Mouse (Mus musculus): ENCODE measurements around the gene Kcnd3. TPM values are rescaled to one million over a fixed set of nuclear protein-coding genes. Genes with fewer than 3 reads are reported as not detected.

Gene Kcnd3
- polyA plus RNA-seq, 1 experiment, result 42.2 TPM

- no peak overlapping the region for H3K4me3 ChIP-seq (ENCODE audit: insufficient read depth, low read depth, low read length)
- no peak overlapping the region for H3K27ac ChIP-seq (ENCODE audit: insufficient read depth, low read depth, low read length)
- WGBS, result 86% methylated on average over 4 of the region's 4 CpGs
- TF ChIP-seq CTCF (IDR thresholded peaks at IDR 0.05; ENCODE audit: insufficient read depth, low read depth, low read length), result no peak
- TF ChIP-seq POLR2A (IDR thresholded peaks at IDR 0.05; ENCODE audit: insufficient read depth, low read depth, low read length), result no peak
- peaks cover 5% of the 10 kb centered on the region for H3K4me1 ChIP-seq (ENCODE audit: control insufficient read depth, insufficient read depth, low read length)
These were observed 148.4 kb downstream of the Kcnd3 start for GRCm38 (mm10) chr3:105600483-105600882.

DNA sequence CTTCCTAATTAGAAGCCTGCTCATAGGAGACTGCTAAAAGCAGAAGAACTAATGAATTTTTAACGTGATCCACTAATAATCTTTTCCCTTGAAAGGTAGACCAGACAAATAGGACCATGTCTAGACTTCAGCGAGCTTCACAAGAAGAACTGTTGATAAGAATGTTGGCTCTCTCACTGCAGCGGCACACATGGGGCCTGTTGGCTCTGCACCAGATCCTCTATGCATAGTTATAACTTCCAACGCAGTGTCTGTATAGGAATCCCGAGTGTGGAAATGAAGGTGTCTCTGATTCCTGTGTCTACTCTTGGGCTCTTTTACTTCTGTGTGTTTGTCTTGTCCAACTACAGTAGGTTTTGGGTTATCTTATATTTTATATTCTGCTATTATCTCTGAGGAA is 150.8 kb downstream of the Kcnd3 start:
- WGBS, result 76% methylated on average over 5 of the region's 5 CpGs
- H3K4me3 ChIP-seq (ENCODE audit: insufficient read depth, low read depth, low read length), result no peak overlapping the region
- no peak for TF ChIP-seq POLR2A (IDR thresholded peaks at IDR 0.05; ENCODE audit: insufficient read depth, low read depth, low read length)
- TF ChIP-seq CTCF (IDR thresholded peaks at IDR 0.05; ENCODE audit: insufficient read depth, low read depth, low read length), result no peak
- H3K4me1 ChIP-seq (ENCODE audit: control insufficient read depth, insufficient read depth, low read length), result peaks cover 5% of the 10 kb centered on the region
- H3K27ac ChIP-seq (ENCODE audit: insufficient read depth, low read depth, low read length), result no peak overlapping the region

DNA sequence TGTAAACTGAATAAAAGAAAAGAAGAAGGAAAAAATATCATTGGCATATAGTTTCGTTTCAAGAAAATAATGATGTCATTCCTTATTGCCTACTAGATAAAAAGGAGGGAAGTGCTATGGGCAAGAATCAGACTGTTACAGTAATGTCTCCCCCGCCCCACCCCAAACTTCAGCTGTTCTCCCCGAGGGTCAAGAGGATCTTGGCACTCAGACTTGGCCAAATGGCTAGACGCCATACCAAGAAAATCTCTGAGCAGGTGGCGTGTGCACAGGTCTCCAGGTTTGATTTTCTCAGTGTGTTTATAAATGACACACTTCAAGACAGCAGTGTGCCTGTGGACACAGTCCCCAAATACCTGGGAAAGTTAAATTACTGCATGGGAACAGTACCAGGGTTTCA is 153.6 kb downstream of the Kcnd3 start:
- WGBS, result 81% methylated on average over 5 of the region's 5 CpGs
- TF ChIP-seq CTCF (IDR thresholded peaks at IDR 0.05; ENCODE audit: insufficient read depth, low read depth, low read length) (no peak), POLR2A (IDR thresholded peaks at IDR 0.05; ENCODE audit: insufficient read depth, low read depth, low read length) (no peak)
- Histone ChIP-seq H3K4me3 (ENCODE audit: insufficient read depth, low read depth, low read length) (no peak overlapping the region), H3K27ac (ENCODE audit: insufficient read depth, low read depth, low read length) (no peak overlapping the region), H3K4me1 (ENCODE audit: control insufficient read depth, insufficient read depth, low read length) (peaks cover 2% of the 10 kb centered on the region; the same call in 1 of the 2 replicates)

DNA sequence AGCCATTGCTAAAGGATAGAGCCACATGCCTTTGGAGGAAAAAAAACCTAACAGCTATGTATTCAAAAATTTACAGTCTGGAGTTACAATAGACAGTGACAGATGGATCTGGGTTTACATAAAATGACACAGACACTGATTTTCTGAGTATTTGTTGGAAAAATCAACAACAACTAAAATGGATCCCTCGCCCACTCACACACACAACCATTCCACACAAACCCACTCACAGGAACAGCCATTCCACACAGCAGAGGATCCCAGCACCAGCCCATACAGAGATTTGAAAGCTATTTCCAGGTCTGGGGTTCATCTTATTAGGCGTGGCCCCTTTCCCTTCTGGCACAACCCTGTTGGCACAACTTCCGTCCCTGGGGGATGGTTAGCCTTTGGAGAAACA is 156.7 kb downstream of the Kcnd3 start:
- no peak overlapping the region for H3K4me3 ChIP-seq (ENCODE audit: insufficient read depth, low read depth, low read length)
- no peak for TF ChIP-seq CTCF (IDR thresholded peaks at IDR 0.05; ENCODE audit: insufficient read depth, low read depth, low read length)
- no peak for TF ChIP-seq POLR2A (IDR thresholded peaks at IDR 0.05; ENCODE audit: insufficient read depth, low read depth, low read length)
- no peak overlapping the region for H3K27ac ChIP-seq (ENCODE audit: insufficient read depth, low read depth, low read length)
- WGBS, result 93% methylated on average over 3 of the region's 3 CpGs
- peaks cover 2% of the 10 kb centered on the region; the same call in 1 of the 2 replicates for H3K4me1 ChIP-seq (ENCODE audit: control insufficient read depth, insufficient read depth, low read length)

GRCm38 (mm10) chr3:105611531-105612422 is 159.6 kb downstream of the Kcnd3 start:
- 67% methylated on average over 7 of the region's 7 CpGs for WGBS

GRCm38 (mm10) chr3:105612423-105612814 is 160.3 kb downstream of the Kcnd3 start:
- no peak for TF ChIP-seq POLR2A (IDR thresholded peaks at IDR 0.05; ENCODE audit: insufficient read depth, low read depth, low read length)
- Histone ChIP-seq H3K27ac (ENCODE audit: insufficient read depth, low read depth, low read length) (no peak overlapping the region), H3K4me3 (ENCODE audit: insufficient read depth, low read depth, low read length) (no peak overlapping the region), H3K4me1 (ENCODE audit: control insufficient read depth, insufficient read depth, low read length) (peaks cover 2% of the 10 kb centered on the region; the same call in 1 of the 2 replicates)
- WGBS, result 75% methylated on average over 4 of the region's 4 CpGs

More at GRCm38 (mm10) chr3:105611531-105612422, 159.6 kb downstream of the Kcnd3 start:
- peaks cover 2% of the 10 kb centered on the region; the same call in 1 of the 2 replicates for H3K4me1 ChIP-seq (ENCODE audit: control insufficient read depth, insufficient read depth, low read length)
- no peak overlapping the region for H3K4me3 ChIP-seq (ENCODE audit: insufficient read depth, low read depth, low read length)
- TF ChIP-seq CTCF (IDR thresholded peaks at IDR 0.05; ENCODE audit: insufficient read depth, low read depth, low read length) (no peak), POLR2A (IDR thresholded peaks at IDR 0.05; ENCODE audit: insufficient read depth, low read depth, low read length) (no peak)
- no peak overlapping the region for H3K27ac ChIP-seq (ENCODE audit: insufficient read depth, low read depth, low read length)

GRCm38 (mm10) chr3:105616861-105617743 is 165.0 kb downstream of the Kcnd3 start:
- TF ChIP-seq POLR2A (IDR thresholded peaks at IDR 0.05; ENCODE audit: insufficient read depth, low read depth, low read length) (no peak), CTCF (IDR thresholded peaks at IDR 0.05; ENCODE audit: insufficient read depth, low read depth, low read length) (no peak)
- Histone ChIP-seq H3K4me3 (ENCODE audit: insufficient read depth, low read depth, low read length) (no peak overlapping the region), H3K4me1 (ENCODE audit: control insufficient read depth, insufficient read depth, low read length) (peaks cover 9% of the 10 kb centered on the region), H3K27ac (ENCODE audit: insufficient read depth, low read depth, low read length) (no peak overlapping the region)
- WGBS, result 81% methylated on average over 2 of the region's 2 CpGs

GRCm38 (mm10) chr3:105621154-105621553 is 169.0 kb downstream of the Kcnd3 start:
- 44% methylated on average over 8 of the region's 8 CpGs for WGBS
- no peak for TF ChIP-seq POLR2A (IDR thresholded peaks at IDR 0.05; ENCODE audit: insufficient read depth, low read depth, low read length)
- TF ChIP-seq CTCF (IDR thresholded peaks at IDR 0.05; ENCODE audit: insufficient read depth, low read depth, low read length), result no peak
- peaks cover 21% of the 10 kb centered on the region for H3K4me1 ChIP-seq (ENCODE audit: control insufficient read depth, insufficient read depth, low read length)
- no peak overlapping the region for H3K4me3 ChIP-seq (ENCODE audit: insufficient read depth, low read depth, low read length)
- no peak overlapping the region for H3K27ac ChIP-seq (ENCODE audit: insufficient read depth, low read depth, low read length)

DNA sequence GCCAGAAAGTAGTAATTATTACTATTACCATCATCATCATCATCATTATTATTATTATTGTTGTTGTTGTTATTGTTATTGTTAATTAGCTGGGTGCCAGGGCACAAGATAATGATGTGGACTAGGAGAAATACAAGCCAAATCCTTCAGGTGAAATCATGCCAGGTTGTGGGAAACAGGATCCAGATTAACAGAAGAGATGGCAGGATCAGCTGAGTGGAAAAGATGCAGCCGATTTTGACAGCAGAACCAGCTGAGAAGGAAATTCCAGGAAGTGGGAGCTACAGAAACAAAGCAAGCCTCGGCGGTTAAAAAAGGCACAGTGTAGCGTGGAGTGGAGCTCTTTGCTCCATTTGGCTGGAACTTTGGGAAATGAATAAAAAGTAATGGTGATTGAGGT is 171.0 kb downstream of the Kcnd3 start:
- H3K4me3 ChIP-seq (ENCODE audit: insufficient read depth, low read depth, low read length), result no peak overlapping the region
- H3K4me1 ChIP-seq (ENCODE audit: control insufficient read depth, insufficient read depth, low read length), result peaks cover 21% of the 10 kb centered on the region
- H3K27ac ChIP-seq (ENCODE audit: insufficient read depth, low read depth, low read length), result no peak overlapping the region
- TF ChIP-seq CTCF (IDR thresholded peaks at IDR 0.05; ENCODE audit: insufficient read depth, low read depth, low read length) (no peak), POLR2A (IDR thresholded peaks at IDR 0.05; ENCODE audit: insufficient read depth, low read depth, low read length) (no peak)
- WGBS, result 40% methylated on average over 4 of the region's 4 CpGs

Data from olfactory bulb, adult 2 months (tissue).